In the genomic region with DNA sequence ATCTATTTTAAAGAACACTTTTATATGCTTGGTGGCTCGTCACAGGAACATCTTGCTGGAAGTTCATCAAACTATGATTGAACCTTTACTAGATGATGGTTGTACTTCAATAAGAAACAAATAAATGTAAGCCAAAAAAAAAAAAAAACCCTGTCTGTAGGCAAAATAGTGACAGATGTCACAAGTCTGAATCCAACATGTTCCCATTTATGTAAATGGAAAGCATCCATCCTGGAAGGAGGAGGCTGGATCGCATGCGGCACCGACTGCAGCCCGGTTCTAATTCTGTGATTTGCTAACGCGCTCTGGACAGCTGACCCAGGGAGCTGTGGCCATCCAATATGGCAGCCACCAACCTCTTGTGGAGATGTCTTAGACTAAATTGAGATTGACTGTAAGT, we compare ENCODE assay signal across 23 mouse cellular contexts.
DNase-seq lines count a peak whose midpoint lies in the region; ATAC-seq lines count a peak whose summit lies in the region.
"Had no signal": no experiment of that assay in that cellular context is flagged by ENCODE, and none has a peak within 500 bp of the region (broad histone marks: within the 10 kb centered on the region; RNA-seq: fewer than 3 reads in every experiment).

No protein-coding gene starts in this region.

- no peak overlapping the region for H3K9ac ChIP-seq in forebrain, embryonic 11.5 days (ENCODE audit: low read length)
- H3K9ac ChIP-seq in forebrain, embryonic 15.5 days (replicated peaks) = no peak overlapping the region
- H3K9ac ChIP-seq in hindbrain, embryonic 12.5 days = no peak overlapping the region
- H3K9ac ChIP-seq: heart, embryonic 13.5 days; hindbrain, embryonic 15.5 days had no signal

- no peaks in the 10 kb centered on the region for H3K36me3 ChIP-seq in forebrain, embryonic 11.5 days (ENCODE audit: control insufficient read depth, insufficient read depth, low read length)
- no peaks in the 10 kb centered on the region for H3K36me3 ChIP-seq in forebrain, embryonic 15.5 days
- H3K36me3 ChIP-seq in hindbrain, embryonic 12.5 days = no peaks in the 10 kb centered on the region
- H3K36me3 ChIP-seq: heart, embryonic 10.5 days; heart, embryonic 13.5 days; hindbrain, embryonic 15.5 days had no signal

- H3K27me3 ChIP-seq in forebrain, embryonic 11.5 days (ENCODE audit: control insufficient read depth, insufficient read depth, low read length) = no peaks in the 10 kb centered on the region
- H3K27me3 ChIP-seq in forebrain, embryonic 15.5 days = no peaks in the 10 kb centered on the region
- no peaks in the 10 kb centered on the region for H3K27me3 ChIP-seq in hindbrain, embryonic 12.5 days
- H3K27me3 ChIP-seq: hindbrain, embryonic 15.5 days had no signal

- no peak overlapping the region for H3K27ac ChIP-seq in forebrain, embryonic 11.5 days (ENCODE audit: low read depth, low read length)
- no peak overlapping the region for H3K27ac ChIP-seq in forebrain, embryonic 15.5 days (replicated peaks)
- no peak overlapping the region for H3K27ac ChIP-seq in hindbrain, embryonic 12.5 days
- H3K27ac ChIP-seq: gastrocnemius, adult 2 months; heart, adult 2 months; heart, embryonic 10.5 days; heart, embryonic 13.5 days; hindbrain, embryonic 15.5 days had no signal

- 96% methylated on average over 7 of the region's 7 CpGs for WGBS in forebrain, embryonic 11.5 days
- 71% methylated on average over 7 of the region's 7 CpGs for WGBS in forebrain, embryonic 15.5 days
- 87% methylated on average over 7 of the region's 7 CpGs for WGBS in hindbrain, embryonic 12.5 days

- H3K4me1 ChIP-seq in forebrain, embryonic 11.5 days (replicated peaks; ENCODE audit: control insufficient read depth, insufficient read depth, low read length) = no peaks in the 10 kb centered on the region
- H3K4me1 ChIP-seq in forebrain, embryonic 15.5 days = peaks cover 23% of the 10 kb centered on the region
- peaks cover 6% of the 10 kb centered on the region; the same call in 1 of the 2 replicates for H3K4me1 ChIP-seq in hindbrain, embryonic 12.5 days
- H3K4me1 ChIP-seq: heart, embryonic 10.5 days; heart, embryonic 13.5 days had no signal

- no peak for ATAC-seq in forebrain, embryonic 11.5 days (replicated peaks; ENCODE audit: low FRiP score)
- no peak for ATAC-seq in forebrain, embryonic 15.5 days (replicated peaks)
- ATAC-seq in frontal cortex, adult (ENCODE audit: low TSS enrichment) = peak; percentile 34; the same call in 1 of the 2 replicates
- no peak for ATAC-seq in hindbrain, embryonic 12.5 days (ENCODE audit: low FRiP score)
- ATAC-seq: activated CD4-positive, CD25-positive, alpha-beta regulatory T cell, adult 4 months; intestine, postnatal 0 days had no signal

- H3K9me3 ChIP-seq in forebrain, embryonic 11.5 days (ENCODE audit: control insufficient read depth, low read length) = no peaks in the 10 kb centered on the region
- H3K9me3 ChIP-seq in forebrain, embryonic 15.5 days = no peaks in the 10 kb centered on the region
- H3K9me3 ChIP-seq in hindbrain, embryonic 12.5 days (replicated peaks) = no peaks in the 10 kb centered on the region
- H3K9me3 ChIP-seq: heart, embryonic 10.5 days; heart, embryonic 13.5 days; hindbrain, embryonic 15.5 days had no signal

- H3K4me2 ChIP-seq in forebrain, embryonic 11.5 days (ENCODE audit: low read depth, low read length, severe bottlenecking) = no peak overlapping the region
- H3K4me2 ChIP-seq in forebrain, embryonic 15.5 days (replicated peaks) = no peak overlapping the region
- no peak overlapping the region for H3K4me2 ChIP-seq in hindbrain, embryonic 12.5 days (replicated peaks)
- H3K4me2 ChIP-seq: heart, embryonic 13.5 days; hindbrain, embryonic 15.5 days had no signal

- DNase-seq in forebrain, embryonic 11.5 days (ENCODE audit: low spot score) = peak; percentile 33
- DNase-seq in frontal cortex, postnatal 25 days (ENCODE audit: low spot score in 2 of 2) = no peak
- peak; percentile 55 for DNase-seq in brain, embryonic 18.5 days (ENCODE audit: low read depth, low spot score)
- no peak for DNase-seq in left cerebral cortex, adult 8-10 months (ENCODE audit: low spot score in 2 of 2)
- DNase-seq: adrenal gland, adult 8-10 months; adrenal gland, postnatal 25 days; cerebellum, adult 11-12 months; cerebellum, adult 9-10 months; cerebellum, postnatal 14 days; gastrocnemius, adult 2 months; gastrocnemius, postnatal 14 days; heart, adult 2 months; heart, postnatal 14 days; heart, postnatal 4 days; kidney, adult 2 months had no signal

- H3K4me3 ChIP-seq in forebrain, embryonic 11.5 days (ENCODE audit: low read depth, low read length) = no peak overlapping the region
- H3K4me3 ChIP-seq in forebrain, embryonic 15.5 days = no peak overlapping the region
- no peak overlapping the region for H3K4me3 ChIP-seq in hindbrain, embryonic 12.5 days
- H3K4me3 ChIP-seq: gastrocnemius, adult 2 months; heart, adult 2 months; heart, embryonic 10.5 days; heart, embryonic 13.5 days; hindbrain, embryonic 15.5 days had no signal

Comparison
In these comparisons a context has a peak if more than half of its experiments do, and no peak if none do; other contexts are left out.
1. DNase-seq: peak in forebrain, embryonic 11.5 days (single experiment) and brain, embryonic 18.5 days (single experiment); none in frontal cortex, postnatal 25 days (0 of 2) and left cerebral cortex, adult 8-10 months (0 of 2).